Mouse (Mus musculus) inflammation-experienced regulatory T-cells, adult 6 months (primary cell): ENCODE measurements around the gene Arl15. TPM values are rescaled to one million over a fixed set of nuclear protein-coding genes. Genes with fewer than 3 reads are reported as not detected.

ENCODE experiments used
- ATAC-seq: one replicate; pipeline ENCODE4 v1.8.0; 2017
- polyA plus RNA-seq, 3 experiments: library from polyadenylated mRNA; unstranded; fragments of 100-300 nt; shearing (Covaris generic); gene quantifications; one replicate each; pipeline ENCODE4 v1.2.1; 2017

Gene Arl15
- polyA plus RNA-seq, 3 experiments from 2014 or later: 15.8 to 18.9 (median 16.6) TPM

GRCm38 (mm10) chr13:113802571-113802970 is 8.3 kb downstream of the Arl15 start:
- no peak for ATAC-seq

GRCm38 (mm10) chr13:113811141-113811540 is 16.8 kb downstream of the Arl15 start:
- no peak for ATAC-seq

- no peak for ATAC-seq
Measured at GRCm38 (mm10) chr13:113811910-113812592, 17.7 kb downstream of the Arl15 start.

- no peak for ATAC-seq
Measured at GRCm38 (mm10) chr13:113812593-113812975, 18.3 kb downstream of the Arl15 start.

GRCm38 (mm10) chr13:113814121-113814520 is 19.8 kb downstream of the Arl15 start:
- ATAC-seq: no peak

- peak; percentile 66 for ATAC-seq
Measured at GRCm38 (mm10) chr13:113815697-113816420, 21.6 kb downstream of the Arl15 start.

GRCm38 (mm10) chr13:113816421-113816810 is 22.1 kb downstream of the Arl15 start:
- ATAC-seq: no peak

- no peak for ATAC-seq
Measured at GRCm38 (mm10) chr13:113819006-113819405, 24.7 kb downstream of the Arl15 start.

- ATAC-seq: no peak
Measured at GRCm38 (mm10) chr13:113820176-113820575, 25.9 kb downstream of the Arl15 start.

- ATAC-seq: no peak
Measured at GRCm38 (mm10) chr13:113821891-113822290, 27.6 kb downstream of the Arl15 start.

GRCm38 (mm10) chr13:113824027-113824426 is 29.7 kb downstream of the Arl15 start:
- no peak for ATAC-seq

- peak; percentile 70 for ATAC-seq
Measured at GRCm38 (mm10) chr13:113828633-113829032, 34.3 kb downstream of the Arl15 start.

GRCm38 (mm10) chr13:113829079-113829478 is 34.8 kb downstream of the Arl15 start:
- peak; percentile 55 for ATAC-seq

GRCm38 (mm10) chr13:113830805-113831204 is 36.5 kb downstream of the Arl15 start:
- ATAC-seq: no peak

- no peak for ATAC-seq
Measured at GRCm38 (mm10) chr13:113832947-113833346, 38.6 kb downstream of the Arl15 start.

- no peak for ATAC-seq
Measured at GRCm38 (mm10) chr13:113835921-113836320, 41.6 kb downstream of the Arl15 start.

GRCm38 (mm10) chr13:113838601-113839576 is 44.6 kb downstream of the Arl15 start:
- ATAC-seq: no peak

- ATAC-seq: no peak
Measured at GRCm38 (mm10) chr13:113840421-113840820, 46.1 kb downstream of the Arl15 start.

GRCm38 (mm10) chr13:113842411-113843309 is 48.4 kb downstream of the Arl15 start:
- ATAC-seq: no peak

GRCm38 (mm10) chr13:113843310-113843649 is 49.0 kb downstream of the Arl15 start:
- ATAC-seq: no peak

GRCm38 (mm10) chr13:113843901-113844300 is 49.6 kb downstream of the Arl15 start:
- no peak for ATAC-seq

- no peak for ATAC-seq
Measured at GRCm38 (mm10) chr13:113844717-113845116, 50.4 kb downstream of the Arl15 start.
